Mouse (Mus musculus) cerebellum, postnatal 4 days (tissue): ENCODE results near the gene Hcfc1r1.

Source experiments
- DNase-seq, 2 experiments: peaks; one replicate each; pipeline ENCODE4 v3.0.0; 2022; ENCODE audit warnings: low spot score in 2 of 2, mixed read lengths in 1 of 2

Gene Hcfc1r1

DNA sequence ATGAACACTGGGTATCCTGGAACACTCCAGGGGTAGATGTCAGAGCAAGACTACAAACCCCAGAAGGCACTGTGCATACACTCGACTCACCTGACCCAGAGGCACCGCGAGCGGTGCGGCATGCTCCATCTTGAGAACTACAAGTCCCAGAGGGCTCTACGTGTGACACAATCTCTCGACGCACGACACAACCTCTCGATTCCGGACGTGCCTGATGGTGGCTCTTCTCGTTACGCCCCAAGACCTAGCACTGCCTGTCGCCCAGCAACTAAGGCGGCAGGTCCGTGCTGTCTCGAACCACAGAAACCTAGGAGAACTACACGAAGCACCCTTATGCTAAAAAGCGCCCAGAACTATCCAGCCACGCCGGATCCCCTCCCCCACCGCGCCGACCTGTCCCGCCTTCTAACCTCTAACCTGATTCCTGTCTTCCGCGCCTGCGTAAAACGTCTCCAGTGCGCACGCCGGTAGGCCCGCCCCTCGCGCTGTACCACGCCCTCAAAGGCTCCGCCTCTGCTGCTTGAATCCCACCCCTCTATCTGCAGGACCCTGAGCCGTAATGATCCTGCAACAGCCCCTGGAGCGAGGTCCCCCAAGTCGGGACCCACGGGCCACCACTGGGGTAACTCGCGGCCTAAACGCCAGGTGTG lies at the start of gene Hcfc1r1, which contains the start of gene Thoc6:
Hcfc1r1 (plus strand) TSS at position 173 of the 650 bp plus-strand sequence.
Thoc6 (minus strand) TSS at position 459 of the 650 bp plus-strand sequence.
- DNase-seq = peak; percentile 78 to 86

DNA sequence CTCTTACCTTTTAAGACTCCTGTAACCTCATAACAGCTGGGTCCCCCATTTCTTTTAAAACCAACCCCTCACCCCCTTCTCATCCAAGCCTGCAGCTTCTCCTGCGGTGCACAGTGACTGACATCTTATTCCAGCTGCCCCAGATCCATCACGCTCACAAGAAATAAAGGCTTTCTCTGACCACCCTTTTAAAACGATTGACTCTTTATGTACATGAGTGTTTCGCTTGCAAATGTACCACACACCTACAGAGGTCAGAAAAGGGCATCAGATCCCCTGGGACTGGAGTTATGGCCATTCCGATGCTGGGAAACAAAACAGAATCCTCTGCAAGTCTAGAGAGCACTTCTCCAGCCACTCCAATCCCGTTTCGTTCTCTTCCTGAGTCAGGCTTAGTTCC lies 45.6 kb upstream of the Hcfc1r1 start:
- no peak for DNase-seq

DNA sequence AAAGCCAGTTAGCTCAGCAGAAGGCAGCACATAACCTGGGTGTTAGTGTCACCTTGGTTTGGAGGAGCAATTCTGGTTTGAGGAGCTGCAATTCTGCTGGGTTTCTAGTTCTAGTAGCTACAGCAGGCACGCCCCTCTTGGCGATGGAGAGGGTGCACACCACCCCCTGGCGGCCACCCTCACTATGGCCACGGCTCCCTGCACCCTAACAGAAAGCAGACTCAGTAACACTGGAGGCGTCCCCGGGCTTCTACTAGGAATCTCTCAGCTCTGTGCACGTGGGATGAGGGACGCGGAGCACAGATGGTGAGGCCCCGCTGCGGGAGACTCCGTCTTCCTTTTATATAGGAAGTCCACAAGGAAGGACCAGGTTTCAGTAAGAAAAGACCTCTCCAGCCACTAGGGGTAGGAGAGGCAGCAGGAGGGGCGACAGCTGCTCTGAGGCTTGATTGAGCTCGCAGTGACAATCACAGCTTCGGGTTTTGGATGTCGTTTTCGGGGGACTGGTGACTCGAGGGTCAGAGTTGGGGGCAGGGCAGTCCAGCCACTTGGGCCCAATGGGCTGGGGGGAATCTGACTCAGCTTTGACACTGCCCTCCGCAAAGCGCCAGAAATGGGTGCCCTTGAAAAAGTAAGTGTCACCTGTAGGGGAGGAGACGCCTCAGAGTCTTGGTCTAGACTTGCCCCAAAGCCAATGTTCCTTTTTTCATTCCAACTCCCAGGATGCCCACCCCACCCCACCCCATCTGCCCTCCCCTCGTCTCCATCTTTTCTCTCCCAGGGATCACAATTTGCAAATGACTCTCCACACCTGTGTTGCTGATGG lies 43.0 kb upstream of the Hcfc1r1 start:
- peak; percentile 70 to 82 for DNase-seq

DNA sequence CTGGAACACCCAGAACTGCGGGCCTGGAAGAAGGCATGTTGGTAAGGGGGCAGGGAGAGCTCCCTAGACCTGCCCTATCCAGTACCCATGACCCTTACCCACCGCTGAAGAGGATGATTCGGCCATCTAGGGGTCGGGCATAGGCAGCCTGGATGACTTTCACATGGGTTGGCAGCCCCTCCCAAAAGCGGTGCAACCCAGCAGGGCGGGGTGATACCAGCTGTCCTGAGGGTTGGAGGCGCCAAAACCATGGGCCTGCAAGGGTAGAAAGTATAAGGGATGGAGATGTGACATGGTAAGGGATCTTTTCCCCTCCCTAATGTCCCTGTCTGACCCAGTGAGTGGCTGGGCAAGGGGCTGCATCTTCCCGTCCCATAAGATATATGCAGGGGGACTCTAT lies 42.2 kb upstream of the Hcfc1r1 start:
- no peak for DNase-seq

DNA sequence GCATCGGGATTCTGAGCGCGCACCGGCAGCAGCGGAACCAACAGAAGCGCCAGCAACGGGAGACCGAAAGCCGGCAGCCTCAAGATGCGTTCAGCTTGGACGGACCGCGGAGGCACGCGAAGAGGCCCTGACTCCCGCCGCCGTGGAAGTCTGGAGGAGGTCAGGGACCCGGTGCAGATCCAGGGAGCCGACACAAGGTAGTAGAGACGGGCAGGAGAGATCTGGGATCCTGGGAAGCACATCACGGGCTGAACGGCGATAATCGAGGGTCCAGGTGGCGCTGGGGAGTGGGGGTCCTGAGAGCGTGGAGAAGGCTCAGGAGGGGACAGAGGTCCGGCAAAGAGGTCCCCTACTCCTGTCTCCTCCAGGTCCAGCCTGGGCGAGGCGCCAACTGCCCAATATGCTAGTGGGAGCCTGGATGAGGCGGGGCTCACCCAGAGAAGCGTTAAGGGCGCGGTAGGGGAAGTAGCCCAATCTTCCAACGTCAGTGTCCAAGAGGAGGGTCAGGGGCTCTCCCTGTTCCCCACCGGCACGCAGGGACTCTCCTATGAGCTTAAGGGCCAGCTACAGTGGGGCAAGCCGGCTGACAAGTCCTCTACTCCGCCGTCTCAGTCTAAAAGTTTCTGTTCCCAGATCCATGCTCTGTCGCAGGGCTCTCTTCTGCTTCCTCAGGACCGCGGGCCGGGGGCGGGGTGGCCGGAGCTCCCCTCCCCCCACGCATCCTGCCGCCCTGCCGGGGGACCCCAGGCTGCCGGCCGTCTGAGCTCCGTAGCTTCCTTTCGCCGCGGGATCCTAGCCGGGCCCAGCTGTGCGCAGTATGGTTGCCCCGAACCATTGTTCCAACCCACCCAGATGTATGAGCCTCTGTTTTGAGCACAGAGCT lies 28.5 kb upstream of the Hcfc1r1 start, which contains the start of gene Mmp25:
Mmp25 (minus strand) TSS at position 665 of the 883 bp plus-strand sequence.
- DNase-seq = no peak

DNA sequence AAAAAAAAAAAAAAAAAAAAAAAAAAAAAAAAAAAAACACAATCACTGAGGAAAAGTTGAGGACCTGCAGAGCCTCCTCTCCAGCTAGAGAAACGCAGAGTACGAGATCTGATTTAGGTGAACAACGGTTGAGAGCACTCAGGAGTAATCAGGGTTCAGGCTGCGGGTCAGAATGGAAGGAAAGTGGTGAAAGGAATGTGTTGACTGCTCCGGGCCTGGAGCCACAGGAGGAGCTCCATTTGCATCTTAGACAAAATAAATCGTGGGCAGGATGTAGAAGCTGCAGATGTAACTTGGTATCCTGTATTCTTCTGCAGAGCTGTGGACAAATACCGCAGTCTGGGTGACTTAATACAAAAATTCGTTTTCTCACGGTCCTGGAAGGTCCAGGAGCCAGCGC lies 27.5 kb upstream of the Hcfc1r1 start:
- no peak for DNase-seq

DNA sequence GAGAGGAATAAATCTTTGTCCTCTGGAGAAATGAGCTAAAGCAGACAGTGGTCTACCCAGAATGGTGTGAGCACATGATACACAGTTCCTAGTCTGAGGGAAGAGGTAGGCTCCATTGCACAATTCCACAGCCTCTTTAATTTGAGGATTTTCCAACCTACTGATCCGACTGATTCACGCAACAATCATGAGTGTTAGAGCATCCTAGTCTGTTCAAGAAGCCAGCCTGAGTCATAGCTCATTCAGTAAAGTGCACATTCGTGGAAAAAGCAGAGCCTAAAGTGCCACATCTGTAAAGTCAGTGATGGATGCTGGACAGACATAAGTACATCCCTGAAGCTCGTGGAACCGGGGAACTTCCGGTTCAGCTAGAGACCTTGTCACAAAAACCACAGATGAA lies 22.0 kb upstream of the Hcfc1r1 start:
- DNase-seq = no peak

DNA sequence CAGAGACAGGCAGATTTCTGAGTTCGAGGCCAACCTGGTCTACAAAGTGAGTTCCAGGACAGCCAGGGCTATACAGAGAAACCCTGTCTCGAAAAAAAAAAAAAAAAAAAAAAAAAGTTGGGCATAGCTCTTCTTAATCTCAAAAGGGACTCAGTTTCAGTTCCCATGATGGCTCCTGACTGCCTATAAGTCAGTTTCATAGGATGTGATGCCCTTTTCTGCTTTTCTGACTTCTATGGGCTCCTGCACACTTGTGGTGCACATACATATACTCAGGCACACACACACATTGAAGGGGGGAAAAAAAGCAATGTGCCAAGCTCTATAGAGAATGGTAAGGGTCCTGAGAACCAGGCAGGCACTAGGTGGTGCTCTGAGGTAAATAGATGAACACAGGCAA lies 20.1 kb upstream of the Hcfc1r1 start:
- DNase-seq = no peak

DNA sequence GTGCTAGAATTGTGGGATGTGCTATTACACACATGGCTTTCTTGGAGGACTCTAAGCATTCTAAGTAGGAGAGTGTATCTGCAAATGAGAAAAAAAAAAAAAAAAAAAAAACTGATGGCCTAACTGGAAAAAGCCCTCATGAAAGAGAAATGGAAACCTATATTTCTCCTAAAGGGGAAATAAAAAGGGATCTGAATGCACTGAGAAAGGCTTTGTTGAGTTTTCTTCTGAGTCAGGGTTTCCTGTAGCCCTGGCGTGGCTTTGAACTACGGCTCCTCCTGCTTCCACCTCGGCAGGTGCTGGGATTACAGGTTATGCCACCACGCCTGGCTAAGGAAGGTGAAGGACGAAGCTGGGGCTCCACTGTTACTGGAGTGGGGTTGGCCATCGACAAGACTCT lies 19.4 kb upstream of the Hcfc1r1 start:
- no peak for DNase-seq

DNA sequence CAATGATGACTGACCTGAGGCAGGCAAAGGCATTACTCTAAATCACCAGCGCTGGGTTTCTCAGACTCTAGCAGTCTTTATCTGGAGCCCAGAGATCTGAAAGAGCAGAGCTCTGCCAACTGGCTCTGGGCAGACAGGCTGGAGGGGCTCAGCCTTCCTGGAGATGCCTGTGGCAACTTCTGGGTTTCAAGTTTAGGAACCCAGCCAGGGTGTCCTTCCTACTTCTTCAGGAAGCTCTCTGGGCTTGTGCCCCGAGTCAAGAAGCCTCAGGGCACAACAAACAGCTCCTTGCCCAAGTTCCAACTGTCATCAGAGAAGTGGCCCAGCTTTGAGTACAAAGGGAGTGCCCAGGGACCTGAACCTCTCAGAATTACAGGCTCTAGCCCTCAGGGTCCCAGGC lies 19.0 kb upstream of the Hcfc1r1 start:
- no peak for DNase-seq

DNA sequence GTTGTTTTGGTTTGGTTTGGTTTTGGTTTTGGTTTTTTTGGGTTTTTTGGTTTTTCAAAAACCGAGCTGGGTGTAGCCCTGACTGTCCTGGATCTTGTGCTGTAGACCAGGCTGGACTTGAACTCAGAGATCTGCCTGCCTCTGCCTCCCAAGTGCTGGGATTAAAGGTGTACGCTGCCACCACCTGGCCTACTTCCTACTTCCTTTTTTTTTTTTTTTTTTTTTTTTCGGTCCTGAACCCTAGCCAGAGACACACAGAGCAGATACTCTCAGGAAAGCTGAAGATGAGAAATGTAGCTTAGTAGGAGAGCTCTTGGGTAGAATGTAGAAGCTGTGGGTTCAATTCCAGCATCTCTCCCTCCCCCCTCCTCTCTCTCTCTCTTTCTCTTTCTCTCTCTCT lies 14.9 kb upstream of the Hcfc1r1 start:
- DNase-seq = no peak

DNA sequence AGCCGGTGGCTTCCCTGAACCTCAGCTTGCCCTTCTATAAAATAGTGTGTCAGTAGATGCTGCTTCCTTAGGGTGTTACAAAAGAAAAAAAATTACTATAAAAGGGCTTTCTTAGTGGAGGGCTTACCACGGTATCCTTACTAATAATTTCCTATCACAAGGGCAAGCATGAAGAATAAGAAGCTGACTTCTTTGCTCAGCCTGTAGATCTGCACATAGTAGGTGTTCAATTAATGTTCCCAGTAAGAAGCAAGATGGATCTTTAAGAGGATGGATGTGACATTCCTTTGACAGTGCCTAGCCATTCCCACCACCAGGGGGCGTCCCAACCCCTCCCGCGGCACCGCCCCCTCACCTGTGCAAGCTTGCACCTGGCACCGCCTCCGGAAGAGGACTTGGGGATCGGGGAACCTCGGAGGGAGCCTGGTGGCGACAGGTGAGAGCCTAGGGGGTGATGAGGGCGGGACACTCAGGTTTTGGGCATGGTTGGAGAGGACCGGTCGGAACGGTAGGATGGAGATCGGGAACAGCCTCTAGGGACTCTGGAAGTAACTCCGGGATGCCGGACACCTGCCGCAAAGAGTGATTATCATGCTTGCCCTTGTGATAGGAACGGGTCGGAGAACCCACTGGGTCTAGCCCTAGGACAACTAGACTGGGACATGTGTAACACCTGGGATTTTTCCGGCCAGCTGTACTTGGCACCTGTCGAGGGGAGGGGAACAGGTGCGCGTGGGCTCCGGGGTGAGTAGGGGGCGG lies 13.1 kb upstream of the Hcfc1r1 start, which contains the start of gene Bicdl2:
Bicdl2 (plus strand) TSS at position 390 of the 759 bp plus-strand sequence.
- no peak for DNase-seq

DNA sequence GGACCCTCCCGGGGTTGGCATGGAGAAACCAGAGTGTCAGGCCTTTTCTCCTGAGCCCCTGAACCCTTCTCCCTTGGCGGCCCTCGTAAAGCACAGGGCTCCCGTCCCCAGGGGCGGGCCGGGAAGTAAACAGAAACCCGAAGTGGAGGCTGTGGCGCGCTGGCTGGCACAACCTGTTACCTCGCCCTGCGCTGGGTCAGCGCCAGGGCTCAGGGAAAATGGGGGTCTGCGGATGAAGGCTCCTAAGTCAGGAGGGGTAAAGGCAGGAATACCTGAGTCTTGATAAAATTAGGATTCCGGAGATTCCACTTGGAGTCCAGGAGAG lies 12.6 kb upstream of the Hcfc1r1 start:
- DNase-seq = no peak

DNA sequence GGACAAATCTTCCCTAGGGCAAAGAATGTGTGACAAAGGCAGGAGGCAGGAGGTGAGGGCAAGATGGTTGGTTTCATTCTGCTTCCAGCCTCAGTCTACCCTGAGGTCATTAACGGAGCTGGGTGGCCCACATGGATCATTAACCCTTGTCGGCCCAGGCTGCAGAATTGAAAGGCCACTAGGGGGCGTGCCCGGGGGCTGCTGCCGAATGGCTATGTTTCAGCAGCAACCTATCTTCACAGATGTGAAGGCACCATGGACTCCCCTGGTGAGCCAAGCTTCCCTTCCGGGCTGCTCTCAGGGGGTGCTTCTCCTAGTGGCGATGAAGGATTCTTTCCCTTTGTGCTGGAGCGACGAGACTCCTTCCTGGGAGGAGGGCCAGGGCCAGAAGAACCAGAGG lies 11.9 kb upstream of the Hcfc1r1 start:
- DNase-seq = no peak

DNA sequence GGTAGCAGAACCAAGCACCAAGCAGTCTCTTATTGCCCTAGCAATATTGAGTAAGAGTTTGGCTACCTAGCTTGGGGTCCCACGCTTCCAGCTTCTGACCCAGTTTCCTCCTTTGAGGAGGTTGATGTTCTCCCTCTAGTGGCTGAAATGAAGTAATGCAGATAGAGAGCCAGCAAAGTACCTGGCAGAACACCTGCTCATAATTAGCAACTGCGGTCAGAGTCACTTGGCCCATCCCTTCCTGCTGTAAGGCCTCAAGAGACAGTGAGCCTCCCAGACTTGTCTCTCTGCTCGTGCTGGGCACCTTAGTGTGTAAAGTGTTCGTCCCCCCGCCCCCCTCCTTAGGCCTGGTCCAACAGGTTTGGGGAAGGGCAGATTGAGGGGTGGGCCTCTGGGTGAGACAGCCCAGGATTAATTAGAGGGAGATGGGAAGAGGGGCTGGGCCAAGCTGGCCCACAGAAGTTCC lies 8.8 kb upstream of the Hcfc1r1 start:
- DNase-seq = no peak

DNA sequence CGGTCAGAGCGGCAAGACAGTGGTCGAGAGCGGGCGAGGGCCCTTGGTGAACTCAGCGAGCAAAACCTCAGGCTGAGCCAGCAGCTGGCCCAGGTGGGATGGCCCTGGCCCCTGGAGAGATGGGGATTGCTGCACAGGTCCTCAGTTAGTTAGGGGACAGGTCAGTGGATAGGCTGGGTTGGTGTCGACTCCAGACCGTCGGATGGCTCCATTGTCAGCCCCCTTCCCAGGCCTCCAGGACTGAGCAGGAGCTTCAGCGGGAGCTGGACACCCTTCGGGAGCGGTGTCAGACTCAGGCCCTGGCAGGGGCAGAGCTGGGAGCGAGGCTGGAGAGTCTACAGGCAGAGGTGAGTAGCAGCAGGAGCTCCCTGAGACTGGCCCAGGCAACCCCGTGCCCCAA lies 7.9 kb upstream of the Hcfc1r1 start:
- no peak for DNase-seq

DNA sequence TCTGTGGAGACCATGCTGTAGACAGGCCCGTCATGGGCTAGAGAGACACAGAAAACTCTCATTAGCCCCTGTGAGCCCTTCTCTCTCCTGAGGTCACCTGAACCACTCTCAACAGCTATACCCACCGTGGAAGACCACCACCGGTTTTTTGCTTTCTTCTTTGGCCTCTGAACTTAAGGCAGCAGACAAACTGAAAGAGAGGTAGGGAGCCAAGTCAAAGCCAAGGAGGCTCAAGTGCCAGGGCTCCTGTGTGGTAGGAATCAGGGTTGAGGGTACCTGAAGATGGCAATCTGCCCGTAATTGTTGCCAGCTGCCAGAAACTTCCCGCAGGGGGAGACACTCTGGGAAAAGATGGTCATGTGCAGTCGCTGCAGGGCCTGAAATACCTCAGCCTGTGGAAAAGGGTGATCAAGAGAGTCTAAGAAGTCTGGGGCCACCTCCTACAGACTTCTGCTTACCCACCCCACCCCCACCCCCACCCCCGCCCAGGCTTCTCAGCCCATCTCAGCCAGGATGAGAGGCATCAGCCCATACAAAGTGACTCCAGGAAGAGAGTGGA lies 2.8 kb upstream of the Hcfc1r1 start:
- DNase-seq = no peak

DNA sequence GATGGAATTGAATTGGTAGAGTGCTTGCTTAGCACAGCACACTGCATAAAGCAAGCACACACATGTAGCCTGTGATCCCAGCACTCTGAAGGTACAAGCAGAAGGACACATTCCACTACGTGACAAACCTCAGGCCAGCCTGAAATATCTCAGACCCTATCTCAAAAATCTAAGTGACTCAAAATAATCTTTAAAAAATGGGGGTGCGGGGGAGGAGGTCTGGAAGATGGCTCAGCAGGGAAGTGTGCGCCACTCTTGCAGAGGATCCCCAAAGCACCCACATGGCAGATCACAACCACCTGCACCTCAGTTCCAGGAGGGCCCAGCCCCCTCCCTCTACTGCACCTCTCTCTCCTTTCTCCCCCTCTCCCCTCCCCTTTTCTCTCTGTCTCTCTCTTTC lies 1.9 kb upstream of the Hcfc1r1 start:
- no peak for DNase-seq

DNA sequence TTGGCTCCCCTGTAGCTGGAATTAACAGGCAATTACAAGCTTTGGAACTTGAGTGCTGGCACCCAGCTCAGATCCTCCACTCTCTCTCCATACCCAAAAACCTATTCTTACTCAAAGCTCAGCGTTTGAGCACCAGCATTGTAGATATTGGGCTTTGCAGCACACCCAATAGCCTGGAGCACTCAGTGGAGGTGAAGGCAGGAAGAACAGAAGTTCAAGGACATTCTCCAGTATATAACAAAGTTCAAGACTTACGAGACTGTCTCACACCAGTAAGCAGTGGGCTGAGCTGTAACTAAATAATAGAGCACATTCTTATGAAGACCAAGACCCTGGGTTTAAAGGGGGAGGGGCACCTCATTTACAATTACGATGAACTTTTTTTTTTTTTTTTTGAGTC lies 635 bp upstream of the Hcfc1r1 start:
- no peak for DNase-seq

DNA sequence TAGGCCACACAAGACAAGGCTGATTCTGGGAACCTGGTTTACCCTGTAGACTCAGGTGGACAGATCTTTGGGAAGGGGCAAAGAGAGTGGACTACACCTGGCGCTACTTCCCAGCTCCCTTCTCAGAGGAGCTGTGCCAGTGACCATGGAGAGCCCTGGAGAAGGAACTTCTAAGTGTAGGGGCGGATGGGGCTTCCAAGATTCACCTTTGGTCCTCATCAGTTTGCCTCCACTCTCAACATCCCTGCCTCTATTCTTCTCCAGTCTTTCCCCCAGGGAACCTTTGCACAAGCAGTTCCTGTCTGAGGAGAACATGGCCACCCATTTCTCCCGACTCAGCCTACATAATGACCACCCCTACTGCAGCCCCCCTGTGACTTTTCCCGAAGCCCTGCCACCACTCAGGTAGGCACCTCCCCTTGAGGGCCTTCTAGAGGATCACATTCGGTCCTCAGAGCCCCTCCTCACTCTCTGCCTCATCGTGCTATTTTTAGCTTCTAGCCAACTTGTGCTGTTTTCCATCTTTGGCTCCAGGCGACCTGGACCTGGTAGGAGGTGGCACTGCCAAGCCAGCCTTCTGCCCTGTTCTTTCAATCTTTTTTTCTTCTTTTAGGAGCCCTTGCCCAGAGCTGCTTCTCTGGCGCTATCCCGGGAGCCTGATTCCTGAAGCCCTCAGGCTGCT lies 1.0 kb downstream of the Hcfc1r1 start:
- DNase-seq = no peak
